Mouse (Mus musculus): ENCODE measurements around the gene Ccdc69. TPM values are rescaled to one million over a fixed set of nuclear protein-coding genes. Genes with fewer than 3 reads are reported as not detected.

Ccdc69 gene
- 10 to 100 TPM; 47.6 to 52.5 TPM for total RNA-seq (2023)

DNA sequence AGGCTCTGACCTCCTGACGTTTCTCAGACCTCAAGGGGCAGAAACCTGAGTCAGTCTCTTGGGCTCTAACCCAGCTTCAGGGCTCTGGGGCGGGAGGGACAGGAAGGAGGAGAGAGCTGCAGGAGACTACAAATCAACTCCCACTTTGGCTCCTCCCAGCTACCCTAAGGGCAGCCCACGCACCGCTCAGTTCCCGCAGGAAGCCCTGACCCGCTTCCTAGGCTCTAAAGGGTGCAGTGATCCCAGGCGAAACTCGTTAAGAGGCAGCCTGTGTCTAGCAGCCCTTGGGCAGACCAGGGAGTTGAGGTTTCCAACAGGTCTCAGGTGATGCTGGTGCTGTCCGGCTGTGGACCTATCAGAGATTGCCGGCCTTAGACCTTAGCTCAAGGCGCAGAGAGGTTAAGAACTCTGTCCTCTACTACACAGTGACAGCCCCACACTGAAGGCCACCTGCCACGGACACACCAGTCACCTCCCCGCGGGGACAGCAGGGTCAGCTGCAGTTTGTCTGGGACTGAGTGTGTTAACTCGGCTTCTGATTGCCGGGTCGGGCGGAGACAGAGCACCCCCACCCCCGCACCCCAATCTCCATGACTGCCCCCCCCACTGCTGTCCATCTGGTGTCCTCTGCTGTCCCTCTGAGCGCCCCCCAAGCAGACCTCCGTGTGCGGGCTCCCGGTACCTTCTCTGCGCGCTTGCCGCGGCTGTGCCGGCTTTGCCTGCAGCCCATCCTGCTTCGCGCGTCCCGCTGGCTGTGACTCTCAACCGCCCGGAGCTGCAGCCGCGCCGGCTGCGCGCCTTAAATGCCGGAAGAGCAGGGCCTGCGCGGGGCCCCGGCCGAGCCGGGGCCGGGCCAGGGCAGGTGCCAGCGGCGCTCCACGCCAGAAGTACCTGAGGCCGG is at the start of gene Ccdc69:
Gene Ccdc69 (minus strand): TSS at position 801 of the 901 bp plus-strand sequence.

DNA sequence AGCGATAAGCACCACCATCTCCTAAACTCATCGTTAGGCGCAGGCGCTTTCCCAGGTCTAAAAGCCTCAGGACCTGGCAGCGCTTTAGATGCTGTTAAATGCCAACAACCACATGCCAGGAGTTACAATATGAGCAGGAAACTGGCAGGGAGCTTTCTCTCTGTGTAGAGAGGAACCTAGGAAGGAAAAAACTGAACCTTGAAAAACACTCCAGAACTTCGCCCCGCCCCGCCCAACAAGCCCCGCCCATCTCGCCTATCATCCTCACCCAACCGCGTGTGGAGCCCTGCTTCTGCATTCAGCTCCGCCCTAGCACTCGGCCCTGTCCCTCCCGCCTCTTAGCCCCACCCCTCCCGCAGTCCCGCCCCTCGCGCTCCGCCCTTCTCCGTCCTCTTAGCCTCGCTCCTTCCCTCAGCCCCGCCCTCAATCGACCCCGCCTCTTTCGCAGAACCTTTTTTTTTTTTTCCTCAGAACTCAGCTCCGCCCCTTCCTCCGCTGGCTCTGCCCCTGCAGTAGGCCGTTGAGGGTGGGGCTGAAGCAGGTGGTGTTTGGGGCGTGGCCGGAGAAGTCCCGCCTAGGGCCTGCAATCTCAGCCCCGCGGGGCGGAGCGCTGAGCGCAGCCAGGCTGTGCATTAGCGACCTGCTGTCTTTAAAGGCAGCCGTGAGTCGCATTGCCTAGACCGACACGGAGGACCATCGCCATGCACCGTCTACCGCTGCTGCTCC is 19.7 kb upstream of the Ccdc69 start, which contains the start of gene Gm2a:
Gene Gm2a (plus strand): TSS at position 653 of the 726 bp plus-strand sequence.

DNA sequence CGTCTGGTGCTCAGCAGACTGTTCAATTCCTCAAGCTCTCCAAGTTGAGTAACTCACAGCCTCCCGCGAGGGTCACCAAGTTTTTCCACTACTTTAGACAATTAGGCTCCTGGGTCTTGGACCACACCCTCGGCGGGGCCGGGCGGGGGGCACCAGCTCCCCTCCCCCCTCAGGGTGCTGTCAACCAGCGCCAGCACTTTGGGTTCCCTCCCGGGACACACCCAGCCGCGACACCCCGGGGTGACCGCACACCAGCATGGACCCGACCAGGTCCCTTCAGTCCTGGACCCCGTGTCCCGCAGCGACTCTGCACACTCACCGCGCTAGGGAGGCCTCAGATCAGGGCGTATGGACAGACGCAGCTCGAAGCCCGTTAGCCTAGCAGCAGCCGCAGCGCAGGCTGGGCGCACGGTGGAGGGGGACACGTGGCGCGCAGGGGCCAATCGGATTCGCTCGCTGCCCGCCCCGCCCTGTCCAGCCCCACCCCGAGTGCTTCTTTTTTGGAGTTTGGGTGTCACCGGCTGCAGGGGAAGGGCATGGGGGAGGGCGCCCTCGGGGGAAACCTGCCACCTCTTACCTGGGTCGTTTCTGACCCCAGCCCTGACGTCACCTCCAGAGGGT is 44.8 kb downstream of the Ccdc69 start, which contains the start of gene Anxa6:
Gene Anxa6 (minus strand): TSS at position 406 of the 621 bp plus-strand sequence.

Other genes starting within 250 kb of the Ccdc69 start
- 1 to 10 TPM; 3.5 to 7.7 TPM for gene Lyrm7, start 217.2 kb downstream of the Ccdc69 start, total RNA-seq (2023)
- 100 to 1,000 TPM; 102 to 128 TPM for gene Hint1, start 211.7 kb downstream of the Ccdc69 start, total RNA-seq (2023)
- not detected for gene Gpx3, start 175.7 kb downstream of the Ccdc69 start, total RNA-seq (2023)
- gene Tnip1, start 115.2 kb downstream of the Ccdc69 start, total RNA-seq (2023), result 100 to 1,000 TPM in 1 of 2 experiments, 10 to 100 TPM in 1; 99.0 to 109 TPM
- gene Anxa6, start 44.7 kb downstream of the Ccdc69 start, total RNA-seq (2023), result 100 to 1,000 TPM; 251 to 267 TPM
- gene Gm2a, start 20.0 kb upstream of the Ccdc69 start, total RNA-seq (2023), result 100 to 1,000 TPM; 128 to 131 TPM
- gene Slc36a3, start 73.6 kb upstream of the Ccdc69 start, total RNA-seq (2023), result not detected
- gene Slc36a2, start 106.9 kb upstream of the Ccdc69 start, total RNA-seq (2023), result not detected
- 10 to 100 TPM; 13.6 to 16.8 TPM for gene Slc36a1, start 126.2 kb upstream of the Ccdc69 start, total RNA-seq (2023)